Mouse (Mus musculus) myocyte (in vitro differentiated cells): ENCODE results near the gene Schip1.
A peak's percentile ranks its signal among the peaks of the same experiment; 100 is the strongest.

ENCODE experiments used
- CEBPB ChIP-seq: IDR thresholded peaks from 2 replicates; pipeline ENCODE4 v1.6.1; 2011; ENCODE audit warnings: mild to moderate bottlenecking, moderate library complexity; ENCODE audit not compliant: poor library complexity, insufficient read depth, severe bottlenecking
- MAX ChIP-seq: IDR thresholded peaks from one replicate; pipeline ENCODE4 v1.6.1; 2011; ENCODE audit warnings: low read depth, mild to moderate bottlenecking, control low read depth
- MYOD1 ChIP-seq, 3 experiments: IDR thresholded peaks; one replicate each; pipeline ENCODE4 v1.6.1; 2011; ENCODE audit warnings: control low read depth in 2 of 3, low read depth in 2 of 3, mild to moderate bottlenecking in 2 of 3, moderate library complexity in 1 of 3; ENCODE audit not compliant: insufficient read length in 2 of 3, control insufficient read depth in 1 of 3
- POLR2A ChIP-seq: IDR thresholded peaks from one replicate; pipeline ENCODE4 v1.6.1; 2011; ENCODE audit warnings: low read depth, mild to moderate bottlenecking, control low read depth, moderate library complexity; ENCODE audit not compliant: insufficient read length
- TCF12 ChIP-seq: IDR thresholded peaks from one replicate; pipeline ENCODE4 v1.6.1; 2011; ENCODE audit warnings: mild to moderate bottlenecking, control low read depth; ENCODE audit not compliant: poor library complexity, insufficient read depth, severe bottlenecking
- TCF3 ChIP-seq: IDR thresholded peaks from one replicate; pipeline ENCODE4 v1.6.1; 2011; ENCODE audit warnings: low read depth, control low read depth; ENCODE audit not compliant: insufficient read length
- USF1 ChIP-seq: IDR thresholded peaks from one replicate; pipeline ENCODE4 v1.6.1; 2011; ENCODE audit warnings: low read depth, mild to moderate bottlenecking, control low read depth, moderate library complexity

DNA sequence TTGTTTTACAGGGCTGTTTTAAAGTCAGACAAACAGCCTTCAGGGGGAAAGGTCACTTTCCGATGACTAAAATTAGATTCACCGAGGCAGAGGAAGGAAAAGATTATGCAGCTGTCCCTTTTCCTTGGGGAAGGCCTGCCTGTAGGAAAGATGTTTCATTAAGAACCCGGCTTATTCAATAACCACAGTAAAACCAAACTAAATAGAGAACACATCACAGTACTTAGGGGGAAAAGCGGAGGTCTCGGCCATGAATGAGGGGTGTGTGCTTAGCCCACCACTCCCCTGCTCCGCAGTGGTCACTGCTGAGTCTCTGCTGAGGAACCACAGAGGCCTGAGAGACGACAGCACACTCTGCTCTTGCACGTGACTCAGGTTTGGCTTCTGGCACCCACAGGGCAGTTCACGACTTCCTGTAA, 522.1 kb downstream of the Schip1 start:
- no peak for TF ChIP-seq POLR2A
- TF ChIP-seq MYOD1 (IDR thresholded peaks at IDR 0.05; ENCODE audit: control insufficient read depth in 1 of 3, insufficient read length in 2 of 3, low read depth in 2 of 3), result peak in 1 of 3 experiments; percentile 23
- TF ChIP-seq CEBPB, result no peak
- TF ChIP-seq USF1, result peak; percentile 78
- no peak for TF ChIP-seq TCF12
- TF ChIP-seq TCF3, result no peak
- TF ChIP-seq MAX, result no peak
